7 mouse cellular contexts compared by ENCODE assay signal in the genomic region with DNA sequence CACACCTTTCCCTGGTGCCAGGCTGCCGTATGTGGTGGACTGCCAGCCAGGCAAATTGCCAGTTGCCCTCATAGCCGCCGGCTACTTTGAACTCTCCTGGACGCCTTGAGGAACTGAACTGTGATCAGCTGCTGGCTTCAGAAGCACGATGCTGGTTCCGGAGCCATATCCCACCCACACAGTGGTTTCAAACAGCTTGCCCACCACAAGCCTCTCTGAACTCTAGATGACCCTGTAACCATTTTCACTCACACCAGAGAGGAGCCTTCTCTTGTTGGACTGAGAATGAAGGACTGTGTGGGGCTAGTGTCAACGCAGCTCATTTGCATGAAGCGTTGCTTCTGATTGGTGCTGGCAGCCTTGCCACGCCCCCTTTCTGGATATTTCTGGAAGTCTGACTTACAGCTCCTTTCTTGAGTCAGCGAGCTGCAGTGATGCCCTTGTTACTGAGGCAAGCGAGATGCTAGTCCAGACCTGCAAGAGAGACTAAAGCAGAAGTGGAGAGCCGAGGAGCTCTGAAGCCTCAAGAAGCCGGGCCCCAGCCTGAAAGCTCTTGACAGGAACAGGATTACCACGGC. TPM values are rescaled to one million over a fixed set of nuclear protein-coding genes. Genes with fewer than 3 reads are reported as not detected.
DNase-seq lines count a peak whose midpoint lies in the region; ATAC-seq and TF ChIP-seq lines count a peak whose summit lies in the region.

No protein-coding gene starts in this region.

- peak; percentile 78 for DNase-seq in liver, adult 2 months (ENCODE audit: extremely low read depth, low read depth, low spot score)
- DNase-seq in liver, embryonic 11.5 days (ENCODE audit: low spot score), result no peak
- DNase-seq in cerebellum, adult 2 months, result peak; percentile 47 to 49
- peak; percentile 80 for DNase-seq in gastrocnemius, postnatal 25 days
- DNase-seq in kidney, postnatal 10 days, result peak; percentile 68
- DNase-seq in spleen, postnatal 36 days (ENCODE audit: low spot score in 2 of 2), result no peak

- WGBS in liver, adult 2 months, result 46% methylated on average over 14 of the region's 14 CpGs
- 46% methylated on average over 14 of the region's 14 CpGs for WGBS in liver, embryonic 11.5 days
- WGBS in cerebellum, adult 2 months, result 20% methylated on average over 14 of the region's 14 CpGs
- WGBS in stomach, embryonic 16.5 days, result 49% methylated on average over 14 of the region's 14 CpGs

- H3K4me3 ChIP-seq in liver, adult 2 months (ENCODE audit: insufficient read depth, low read depth, low read length), result no peak overlapping the region
- no peak overlapping the region for H3K4me3 ChIP-seq in liver, embryonic 11.5 days (ENCODE audit: low read depth, low read length)
- no peak overlapping the region for H3K4me3 ChIP-seq in cerebellum, adult 2 months (replicated peaks; ENCODE audit: insufficient read depth, low read depth, low read length)
- no peak overlapping the region for H3K4me3 ChIP-seq in stomach, embryonic 16.5 days (replicated peaks; ENCODE audit: low read length)

- H3K9ac ChIP-seq in liver, adult 2 months (ENCODE audit: low read depth, low read length), result no peak overlapping the region
- H3K9ac ChIP-seq in liver, embryonic 11.5 days (ENCODE audit: low read depth, low read length), result no peak overlapping the region
- H3K9ac ChIP-seq in stomach, embryonic 16.5 days (ENCODE audit: low read length), result no peak overlapping the region

- peaks cover 7% of the 10 kb centered on the region; the same call in 1 of the 2 replicates for H3K36me3 ChIP-seq in liver, adult 2 months (ENCODE audit: control insufficient read depth, insufficient read depth, low read length)
- H3K36me3 ChIP-seq in liver, embryonic 11.5 days (ENCODE audit: control insufficient read depth, insufficient read depth, low read length), result no peaks in the 10 kb centered on the region
- no peaks in the 10 kb centered on the region for H3K36me3 ChIP-seq in stomach, embryonic 16.5 days (ENCODE audit: control insufficient read depth, insufficient read depth, low read length)

- H3K79me2 ChIP-seq in liver, adult 2 months (ENCODE audit: control insufficient read depth, insufficient read depth, low read length), result no peaks in the 10 kb centered on the region

- H3K9me3 ChIP-seq in liver, embryonic 11.5 days (ENCODE audit: control insufficient read depth, low read length), result no peaks in the 10 kb centered on the region
- no peaks in the 10 kb centered on the region for H3K9me3 ChIP-seq in stomach, embryonic 16.5 days (replicated peaks; ENCODE audit: control insufficient read depth, low read length)

- no peaks in the 10 kb centered on the region for H3K27me3 ChIP-seq in liver, adult 2 months (ENCODE audit: control insufficient read depth, insufficient read depth, low read length)
- H3K27me3 ChIP-seq in liver, embryonic 11.5 days (replicated peaks; ENCODE audit: control insufficient read depth, insufficient read depth, low read length), result no peaks in the 10 kb centered on the region
- no peaks in the 10 kb centered on the region for H3K27me3 ChIP-seq in cerebellum, adult 2 months (ENCODE audit: control insufficient read depth, insufficient read depth, low read length)
- no peaks in the 10 kb centered on the region for H3K27me3 ChIP-seq in stomach, embryonic 16.5 days (ENCODE audit: control insufficient read depth, insufficient read depth, low read length)

- no peak overlapping the region for H3K27ac ChIP-seq in liver, adult 2 months (replicated peaks; ENCODE audit: insufficient read depth, low read depth, low read length)
- no peak overlapping the region for H3K27ac ChIP-seq in liver, embryonic 11.5 days (ENCODE audit: low read depth, low read length)
- H3K27ac ChIP-seq in cerebellum, adult 2 months (ENCODE audit: insufficient read depth, low read length), result no peak overlapping the region
- no peak overlapping the region for H3K27ac ChIP-seq in stomach, embryonic 16.5 days (ENCODE audit: low read length)

- no peak overlapping the region for H3K4me2 ChIP-seq in liver, embryonic 11.5 days
- H3K4me2 ChIP-seq in stomach, embryonic 16.5 days (ENCODE audit: low read depth, low read length), result no peak overlapping the region

- H3K4me1 ChIP-seq in liver, adult 2 months (ENCODE audit: control insufficient read depth, insufficient read depth, low read length), result peaks cover 34% of the 10 kb centered on the region
- H3K4me1 ChIP-seq in liver, embryonic 11.5 days (replicated peaks; ENCODE audit: control insufficient read depth, insufficient read depth, low read length), result no peaks in the 10 kb centered on the region
- peaks cover 7% of the 10 kb centered on the region; the same call in 1 of the 2 replicates for H3K4me1 ChIP-seq in cerebellum, adult 2 months (ENCODE audit: control insufficient read depth, insufficient read depth, low read length)
- no peaks in the 10 kb centered on the region for H3K4me1 ChIP-seq in stomach, embryonic 16.5 days (ENCODE audit: control insufficient read depth, insufficient read depth, low read length)

- ATAC-seq in liver, embryonic 11.5 days (replicated peaks; ENCODE audit: low FRiP score), result no peak
- ATAC-seq in stomach, embryonic 16.5 days (ENCODE audit: insufficient read depth, low FRiP score), result peak; percentile 51; the same call in 1 of the 2 replicates

- no peak for TF ChIP-seq POLR2A in liver, adult 2 months (IDR thresholded peaks at IDR 0.05; ENCODE audit: extremely low read depth, insufficient read depth, low read length)
- no peak for TF ChIP-seq POLR2A in cerebellum, adult 2 months (IDR thresholded peaks at IDR 0.05; ENCODE audit: borderline replicate concordance, insufficient read depth, low read length)

- no peak for TF ChIP-seq CTCF in liver, adult 2 months (IDR thresholded peaks at IDR 0.05; ENCODE audit: low read depth, low read length)
- TF ChIP-seq CTCF in cerebellum, adult 2 months (IDR thresholded peaks at IDR 0.05; ENCODE audit: borderline replicate concordance, insufficient read depth, low read depth, low read length), result no peak

RNA-seq across cellular contexts. Expression of gene Aldh1l1, which starts 9.2 kb away (rescaled TPM):
- total RNA-seq in liver, adult 2 months (2014; rRNA removed), result 1,071 and 1,237 TPM in 2 replicates
- polyA plus RNA-seq in liver, adult 2 months (2012; rRNA removed), result 834 and 897 TPM in 2 replicates
- 6.5 and 6.6 TPM in 2 replicates for polyA plus RNA-seq in liver, embryonic 11.5 days (2014; fragmentation: Nextera tagmentation; extraction: Ambion mirVana)
- 50.1 and 56.3 TPM in 2 replicates for polyA plus RNA-seq in cerebellum, adult 2 months (2012; rRNA removed)
- total RNA-seq in gastrocnemius, postnatal 25 days (2021), result 1 to 10 TPM; 5.0 to 7.6 TPM
- 13.1 and 14.9 TPM in 2 replicates for polyA plus RNA-seq in stomach, embryonic 16.5 days (2015; fragmentation: Nextera tagmentation; extraction: Ambion mirVana)

RNA-seq across cellular contexts. Expression of gene Klf15, which starts 14.7 kb away (rescaled TPM):
- total RNA-seq in liver, adult 2 months (2014; rRNA removed), result 148 and 168 TPM in 2 replicates
- polyA plus RNA-seq in liver, adult 2 months (2012; rRNA removed), result 147 and 252 TPM in 2 replicates
- 10.6 and 12.3 TPM in 2 replicates for polyA plus RNA-seq in liver, embryonic 11.5 days (2014; fragmentation: Nextera tagmentation; extraction: Ambion mirVana)
- polyA plus RNA-seq in cerebellum, adult 2 months (2012; rRNA removed), result 26.1 and 28.4 TPM in 2 replicates
- 10 to 100 TPM; 29.8 to 33.3 TPM for total RNA-seq in gastrocnemius, postnatal 25 days (2021)
- polyA plus RNA-seq in stomach, embryonic 16.5 days (2015; fragmentation: Nextera tagmentation; extraction: Ambion mirVana), result 8.8 and 10.2 TPM in 2 replicates

RNA-seq across cellular contexts. Expression of gene Cfap100, which starts 48.4 kb away (rescaled TPM):
- 0.20 and 0.28 TPM in 2 replicates for total RNA-seq in liver, adult 2 months (2014; rRNA removed)
- 0.17 and 0.33 TPM in 2 replicates for polyA plus RNA-seq in liver, adult 2 months (2012; rRNA removed)
- polyA plus RNA-seq in liver, embryonic 11.5 days (2014; fragmentation: Nextera tagmentation; extraction: Ambion mirVana), result 0.18 TPM in 2 replicates
- 5.3 and 5.5 TPM in 2 replicates for polyA plus RNA-seq in cerebellum, adult 2 months (2012; rRNA removed)
- total RNA-seq in gastrocnemius, postnatal 25 days (2021), result 1 to 10 TPM; 1.0 to 1.1 TPM
- 0.31 and 0.46 TPM in 2 replicates for polyA plus RNA-seq in stomach, embryonic 16.5 days (2015; fragmentation: Nextera tagmentation; extraction: Ambion mirVana)

Comparison
In these comparisons a context has a peak if more than half of its experiments do, and no peak if none do; other contexts are left out.
1. DNase-seq: peak in liver, adult 2 months (single experiment), cerebellum, adult 2 months (2 of 2), gastrocnemius, postnatal 25 days (single experiment) and kidney, postnatal 10 days (single experiment); none in liver, embryonic 11.5 days (single experiment) and spleen, postnatal 36 days (0 of 2).
2. RNA of gene Aldh1l1, which starts 9.2 kb away (polyA plus RNA-seq): 834 to 897 TPM in liver, adult 2 months; 50.1 to 56.3 TPM in cerebellum, adult 2 months, 13.1 to 14.9 TPM in stomach, embryonic 16.5 days and 6.5 to 6.6 TPM in liver, embryonic 11.5 days; every median in the first group is over 10 times any median in the second.